Mouse (Mus musculus) intestine, postnatal 0 days (tissue): ENCODE results near the gene Lhfpl5. TPM values are rescaled to one million over a fixed set of nuclear protein-coding genes. Genes with fewer than 3 reads are reported as not detected.
"Not testable (repeated sequence)": the region's sequence is repeated elsewhere in the genome, so short reads cannot be mapped to it uniquely, and the experiment has no call there.

Source experiments
- ATAC-seq: fragments of 200-750 bp; cut with Nextera tagmentation; 2 replicates; pipeline ENCODE4 v1.8.0; 2017; ENCODE audit warnings: mild to moderate bottlenecking, moderate TSS enrichment, moderate library complexity
- H3K27ac ChIP-seq: fragments of 300-500 bp; sonication (generic); 2 replicates; pipeline ENCODE4 v1.5.1; 2014; ENCODE audit warnings: mild to moderate bottlenecking, low read depth, low read length, moderate library complexity
- H3K27me3 ChIP-seq: fragments of 300-500 bp; sonication (generic); replicated peaks from 2 replicates; pipeline ENCODE4 v1.6.1; 2014; ENCODE audit warnings: low read length, mixed read lengths; ENCODE audit not compliant: control insufficient read depth, insufficient read depth
- H3K36me3 ChIP-seq: fragments of 300-500 bp; sonication (generic); 2 replicates; pipeline ENCODE4 v1.6.1; 2014; ENCODE audit warnings: mild to moderate bottlenecking, moderate library complexity; ENCODE audit not compliant: control insufficient read depth, insufficient read depth
- H3K4me1 ChIP-seq: fragments of 300-500 bp; sonication (generic); replicated peaks from 2 replicates; pipeline ENCODE4 v1.6.1; 2014; ENCODE audit warnings: antibody characterized with exemption, low read length, mixed read lengths; ENCODE audit not compliant: control insufficient read depth, insufficient read depth
- H3K4me2 ChIP-seq: fragments of 300-500 bp; sonication (generic); replicated peaks from 2 replicates; pipeline ENCODE4 v1.6.1; 2014; ENCODE audit warnings: low read depth, mild to moderate bottlenecking, moderate library complexity
- H3K4me3 ChIP-seq: fragments of 300-500 bp; sonication (generic); 2 replicates; pipeline ENCODE4 v1.5.1; 2014; ENCODE audit warnings: low read depth, low read length
- H3K9ac ChIP-seq: fragments of 300-500 bp; sonication (generic); 2 replicates; pipeline ENCODE4 v1.6.1; 2014; ENCODE audit warnings: mild to moderate bottlenecking, low read depth, low read length
- H3K9me3 ChIP-seq: fragments of 300-500 bp; sonication (generic); 2 replicates; pipeline ENCODE4 v1.6.1; 2016; ENCODE audit warnings: mixed run types; ENCODE audit not compliant: control insufficient read depth
- CTCF ChIP-seq: sonication (generic); IDR thresholded peaks from 2 replicates; pipeline ENCODE4 v1.5.1; 2016; ENCODE audit warnings: low read depth, mild to moderate bottlenecking, control low read depth, antibody characterized with exemption, moderate library complexity
- WGBS: fragments of 180-500 bp; shearing (Covaris S2); extraction: QIAGEN DNeasy Blood & Tissue Kit; methylation state at CpG from one replicate; pipeline ENCODE4 v1.1.7; 2014; 5-methylcytosine and 5-hydroxymethylcytosine counted together
- polyA plus RNA-seq: library from polyadenylated mRNA; unstranded; fragments of >200 nt; fragmentation: Nextera tagmentation; extraction: Ambion mirVana; gene quantifications from 2 replicates; pipeline ENCODE4 v1.2.1, GENCODE M21; 2015

Gene Lhfpl5
- polyA plus RNA-seq, 1 experiment from 2014 or later: 1.3 TPM

DNA sequence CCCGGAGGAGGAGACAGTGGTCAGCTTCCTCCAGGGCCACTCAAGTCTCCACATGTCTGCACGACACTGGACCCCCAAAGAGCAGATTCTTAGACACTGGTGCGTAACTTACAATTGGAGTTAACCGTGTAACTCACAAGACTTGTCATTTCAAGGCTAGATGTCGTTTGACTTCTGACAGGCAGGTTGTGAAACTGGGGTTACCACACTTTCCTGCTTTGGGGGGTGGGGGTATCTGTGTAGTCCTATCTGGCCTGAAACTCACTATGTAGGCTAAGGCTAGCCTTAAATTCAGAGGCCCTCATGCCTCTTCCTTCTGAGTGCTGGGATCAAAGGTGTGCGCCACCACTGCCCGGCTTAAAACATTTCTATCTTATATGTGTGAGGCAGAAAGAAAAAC lies 42.9 kb upstream of the Lhfpl5 start:
- Histone ChIP-seq H3K9me3 (no peaks in the 10 kb centered on the region), H3K9ac (no peak overlapping the region), H3K36me3 (no peaks in the 10 kb centered on the region), H3K4me2 (no peak overlapping the region), H3K27ac (no peak overlapping the region), H3K4me1 (no peaks in the 10 kb centered on the region; the same call in 1 of the 2 replicates), H3K4me3 (no peak overlapping the region), H3K27me3 (no peaks in the 10 kb centered on the region)
- WGBS: 81% methylated on average over 7 of the region's 7 CpGs
- ATAC-seq: no peak
- no peak for TF ChIP-seq CTCF

DNA sequence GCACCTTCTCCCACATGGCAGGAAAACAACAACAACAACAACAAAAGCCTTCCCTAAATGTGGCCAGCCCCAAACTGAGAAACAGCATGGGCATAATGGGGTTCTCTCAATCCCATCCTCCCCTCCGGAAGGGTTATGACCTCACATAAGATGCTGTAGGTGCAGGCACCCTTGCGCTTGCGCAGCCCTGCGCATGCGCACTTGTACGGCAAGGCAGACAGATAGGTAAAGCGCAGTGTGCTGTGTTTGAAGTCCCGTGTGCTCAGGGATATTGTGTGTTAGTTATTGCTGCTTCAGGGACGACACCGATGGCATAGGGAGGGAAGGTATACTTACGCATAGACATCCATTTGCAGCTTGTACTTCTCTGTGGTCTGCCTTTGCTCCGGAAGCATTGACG lies 42.1 kb upstream of the Lhfpl5 start:
- ATAC-seq: no peak
- Histone ChIP-seq H3K9ac (no peak overlapping the region), H3K4me2 (no peak overlapping the region), H3K27me3 (no peaks in the 10 kb centered on the region), H3K4me3 (no peak overlapping the region), H3K27ac (no peak overlapping the region), H3K9me3 (no peaks in the 10 kb centered on the region), H3K4me1 (no peaks in the 10 kb centered on the region), H3K36me3 (no peaks in the 10 kb centered on the region)
- 87% methylated on average over 13 of the region's 13 CpGs for WGBS
- no peak for TF ChIP-seq CTCF

DNA sequence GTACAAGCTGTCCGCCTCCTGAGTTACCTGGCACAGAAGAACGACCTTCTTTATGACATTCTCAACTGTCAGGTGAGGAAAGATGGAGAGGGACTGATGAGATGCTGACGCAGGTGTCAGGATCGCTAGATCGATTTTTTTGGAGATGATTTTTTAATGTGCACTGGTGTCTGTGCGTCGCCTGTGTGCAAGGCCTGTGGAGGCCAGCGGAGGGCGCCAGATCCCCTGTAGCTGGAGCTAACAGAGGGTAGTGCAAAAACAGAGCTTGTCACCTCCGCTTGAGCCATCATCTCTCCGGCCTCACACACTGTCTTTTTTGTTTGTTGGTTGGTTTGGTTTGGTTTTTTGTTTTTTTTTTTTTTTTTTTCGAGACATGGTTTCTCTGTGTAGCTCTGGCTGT lies 37.6 kb upstream of the Lhfpl5 start:
- H3K4me1 ChIP-seq: no peaks in the 10 kb centered on the region
- peak; percentile 37 for TF ChIP-seq CTCF

DNA sequence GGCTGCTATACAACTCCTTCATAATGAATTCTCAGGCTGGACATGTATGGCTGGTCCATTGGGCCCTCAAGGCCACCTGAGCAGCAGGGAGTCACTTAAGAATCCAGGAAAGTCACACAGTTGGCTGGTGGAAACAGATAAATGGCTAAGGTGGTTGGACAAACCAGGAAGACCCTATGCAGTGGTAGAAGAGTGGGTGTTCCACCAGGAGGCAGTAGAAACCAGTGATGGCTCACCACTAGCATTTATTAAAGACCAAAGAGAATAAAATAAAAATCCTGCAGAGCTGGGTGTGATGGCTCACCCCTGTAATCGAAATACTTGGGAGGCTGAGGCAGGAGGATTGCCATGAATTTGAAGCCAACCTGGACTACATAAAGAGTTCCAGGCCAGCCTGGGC lies 28.5 kb upstream of the Lhfpl5 start:
- Histone ChIP-seq H3K4me3 (no peak overlapping the region), H3K9ac (no peak overlapping the region), H3K4me1 (no peaks in the 10 kb centered on the region), H3K4me2 (no peak overlapping the region), H3K36me3 (no peaks in the 10 kb centered on the region), H3K27me3 (no peaks in the 10 kb centered on the region), H3K27ac (no peak overlapping the region), H3K9me3 (no peaks in the 10 kb centered on the region)
- 86% methylated on average over 1 of the region's 1 CpGs for whole genome bisulfite sequencing
- no peak for TF ChIP-seq CTCF
- ATAC-seq: no peak

More for the DNA sequence above, 37.6 kb upstream of the Lhfpl5 start:
- no peaks in the 10 kb centered on the region for H3K9me3 ChIP-seq
- no peak overlapping the region for H3K9ac ChIP-seq
- H3K27me3 ChIP-seq: no peaks in the 10 kb centered on the region
- no peak overlapping the region for H3K4me2 ChIP-seq
- H3K27ac ChIP-seq: no peak overlapping the region
- 48% methylated on average over 12 of the region's 12 CpGs for WGBS
- H3K36me3 ChIP-seq: no peaks in the 10 kb centered on the region
- no peak for ATAC-seq
- no peak overlapping the region for H3K4me3 ChIP-seq

DNA sequence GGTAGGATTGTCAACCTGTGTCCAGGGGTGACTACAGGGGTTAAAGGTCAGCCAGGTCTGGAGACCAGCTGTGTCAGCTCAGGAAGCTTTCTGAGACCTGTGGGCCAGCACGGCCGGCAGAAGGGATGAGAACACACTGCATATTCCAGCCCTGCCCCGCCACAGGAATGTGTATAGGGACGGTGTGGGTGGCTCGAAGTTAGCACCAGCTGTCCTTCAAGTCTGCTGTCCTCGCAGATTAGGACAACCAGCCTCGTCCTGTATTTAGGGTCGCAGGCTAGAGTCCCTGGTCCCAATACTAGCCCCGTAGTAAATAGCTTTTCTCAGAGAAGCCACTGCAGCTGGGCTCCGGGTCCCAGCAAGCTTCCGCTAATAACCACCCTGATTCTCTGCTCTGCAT lies 26.9 kb upstream of the Lhfpl5 start:
- TF ChIP-seq CTCF: no peak
- Histone ChIP-seq H3K4me3 (no peak overlapping the region), H3K9ac (no peak overlapping the region), H3K27ac (no peak overlapping the region), H3K9me3 (no peaks in the 10 kb centered on the region), H3K36me3 (no peaks in the 10 kb centered on the region), H3K4me2 (no peak overlapping the region), H3K27me3 (no peaks in the 10 kb centered on the region), H3K4me1 (no peaks in the 10 kb centered on the region)
- ATAC-seq: no peak
- 59% methylated on average over 11 of the region's 11 CpGs for WGBS

DNA sequence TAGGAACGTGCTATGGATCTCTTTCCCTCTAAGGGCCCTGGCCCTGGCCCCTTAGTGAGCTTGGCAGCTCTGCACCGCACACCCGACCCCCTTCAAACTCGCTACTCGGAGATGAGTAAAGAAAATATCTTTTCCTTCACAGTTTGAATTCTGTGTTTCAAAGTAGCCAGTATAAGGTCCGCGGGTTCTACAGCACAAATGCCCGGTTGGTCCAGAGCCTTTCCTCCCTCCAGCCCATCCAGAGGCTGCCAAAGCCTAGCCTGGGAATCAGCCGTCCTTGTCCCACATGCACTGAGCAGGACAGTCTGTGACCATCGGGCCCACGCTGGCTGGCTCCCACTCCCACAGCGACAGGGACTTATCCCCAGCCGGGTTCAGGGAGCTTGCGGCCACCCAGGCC lies 26.3 kb upstream of the Lhfpl5 start, which contains the start of gene Clpsl2:
TSS of gene Clpsl2 (plus strand) at position 301 of the 400 bp plus-strand sequence.
- Histone ChIP-seq H3K4me2 (no peak within 1 kb of the TSS), H3K27ac (no peak within 1 kb of the TSS), H3K4me1 (no peaks in the 10 kb centered on the region), H3K36me3 (no peaks in the 10 kb centered on the region), H3K9ac (no peak within 1 kb of the TSS), H3K9me3 (no peaks in the 10 kb centered on the region), H3K4me3 (no peak within 1 kb of the TSS), H3K27me3 (no peaks in the 10 kb centered on the region)
- ATAC-seq: no peak
- TF ChIP-seq CTCF: no peak
- 86% methylated on average over 14 of the region's 14 CpGs for WGBS

DNA sequence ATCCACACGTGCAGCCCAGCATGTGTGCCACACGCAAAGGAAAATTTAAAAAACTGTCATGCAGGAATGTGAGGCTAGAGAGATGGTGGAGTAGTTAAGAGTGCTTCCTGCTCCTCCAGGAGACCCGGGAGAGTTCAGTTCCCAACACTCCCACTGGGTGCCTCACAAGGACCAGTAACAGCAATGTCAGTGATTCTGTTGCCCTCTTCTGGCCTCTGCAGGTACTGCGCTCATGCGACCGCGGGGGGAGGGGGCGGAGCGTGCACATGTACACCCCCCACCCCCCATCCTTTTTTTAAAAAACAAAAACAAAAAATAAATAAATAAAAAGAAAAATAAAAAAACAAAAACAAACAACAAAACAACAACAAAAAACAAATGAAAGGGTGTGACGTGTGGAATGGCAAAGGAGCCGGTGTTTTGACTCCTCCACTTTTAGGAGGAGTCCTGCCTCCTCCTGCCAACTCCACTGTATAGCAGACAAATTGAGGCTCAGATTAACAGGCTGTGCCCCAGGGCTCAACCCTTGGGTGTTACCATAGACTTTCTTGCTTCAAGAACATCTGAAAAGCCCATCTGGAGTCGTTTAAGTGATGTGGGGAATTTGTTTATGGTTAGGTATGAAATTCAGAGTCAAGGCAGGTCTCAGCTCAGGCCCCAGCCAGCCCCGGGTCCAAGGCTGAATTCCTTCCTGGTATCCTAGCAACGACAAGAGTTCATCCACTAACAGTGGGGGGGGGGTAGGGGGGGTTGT lies 22.2 kb upstream of the Lhfpl5 start:
- no peak overlapping the region for H3K9ac ChIP-seq
- H3K36me3 ChIP-seq: no peaks in the 10 kb centered on the region
- H3K27me3 ChIP-seq: no peaks in the 10 kb centered on the region
- H3K4me1 ChIP-seq: peaks cover 3% of the 10 kb centered on the region; the same call in 1 of the 2 replicates
- 11% methylated on average over 14 of the region's 14 CpGs for WGBS
- H3K9me3 ChIP-seq: no peaks in the 10 kb centered on the region
- no peak overlapping the region for H3K4me3 ChIP-seq
- TF ChIP-seq CTCF: peak; percentile 93
- no peak overlapping the region for H3K27ac ChIP-seq
- peak; percentile 49 for ATAC-seq
- H3K4me2 ChIP-seq: no peak overlapping the region

DNA sequence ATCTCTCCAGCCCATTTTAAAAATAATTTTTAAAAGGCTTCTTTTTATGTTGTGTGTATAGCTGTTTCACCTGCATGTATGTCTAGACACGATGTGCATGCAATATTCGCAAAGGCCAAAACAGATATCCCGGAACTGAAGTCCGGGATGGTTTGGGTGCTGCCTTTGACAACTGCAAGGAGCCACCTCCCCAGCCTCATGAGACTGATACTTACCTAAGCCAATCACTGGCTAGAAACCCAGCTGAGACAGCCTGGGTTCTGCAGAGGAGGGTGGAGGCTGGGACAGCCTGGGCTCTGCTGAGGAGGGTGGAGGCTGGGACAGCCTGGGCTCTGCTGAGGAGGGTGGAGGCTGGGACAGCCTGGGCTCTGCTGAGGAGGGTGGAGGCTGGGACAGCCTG lies 21.4 kb upstream of the Lhfpl5 start:
- H3K36me3 ChIP-seq, ATAC-seq, H3K9ac ChIP-seq, H3K4me2 ChIP-seq, H3K27ac ChIP-seq, H3K4me3 ChIP-seq, H3K27me3 ChIP-seq, H3K4me1 ChIP-seq, H3K9me3 ChIP-seq: not testable (repeated sequence)
- WGBS: 93% methylated on average over 4 of the region's 4 CpGs
